Mouse (Mus musculus) lung, embryonic 16.5 days (tissue): ENCODE results near the gene Bclaf3. TPM values are rescaled to one million over a fixed set of nuclear protein-coding genes. Genes with fewer than 3 reads are reported as not detected.
"Not testable (repeated sequence)": the region's sequence is repeated elsewhere in the genome, so short reads cannot be mapped to it uniquely, and the experiment has no call there.

Experiments used
- ATAC-seq: fragments of 200-750 bp; cut with Nextera tagmentation; 2 replicates; pipeline ENCODE4 v1.8.0; 2017; ENCODE audit warnings: low read depth, mild to moderate bottlenecking, moderate library complexity
- H3K27ac ChIP-seq: fragments of 300-500 bp; sonication (generic); 2 replicates; pipeline ENCODE4 v1.5.1; 2014; ENCODE audit warnings: mild to moderate bottlenecking, control low read depth, low read length
- H3K27me3 ChIP-seq: fragments of 300-500 bp; sonication (generic); 2 replicates; pipeline ENCODE4 v1.6.1; 2014; ENCODE audit warnings: low read depth, low read length, mixed read lengths; ENCODE audit not compliant: control insufficient read depth, insufficient read depth
- H3K36me3 ChIP-seq: fragments of 300-500 bp; sonication (generic); 2 replicates; pipeline ENCODE4 v1.6.1; 2014; ENCODE audit warnings: low read length; ENCODE audit not compliant: control insufficient read depth, insufficient read depth
- H3K4me1 ChIP-seq: fragments of 300-500 bp; sonication (generic); replicated peaks from 2 replicates; pipeline ENCODE4 v1.6.1; 2014; ENCODE audit warnings: low read length, mixed read lengths; ENCODE audit not compliant: control insufficient read depth, insufficient read depth
- H3K4me2 ChIP-seq: fragments of 300-500 bp; sonication (generic); 2 replicates; pipeline ENCODE4 v1.6.1; 2014; ENCODE audit warnings: low read depth, low read length, control low read depth
- H3K4me3 ChIP-seq: fragments of 300-500 bp; sonication (generic); 2 replicates; pipeline ENCODE4 v1.5.1; 2014; ENCODE audit warnings: mild to moderate bottlenecking, low read length, control low read depth
- H3K9ac ChIP-seq: fragments of 300-500 bp; sonication (generic); 2 replicates; pipeline ENCODE4 v1.6.1; 2014; ENCODE audit warnings: low read length, control low read depth
- H3K9me3 ChIP-seq: fragments of 300-500 bp; sonication (generic); 2 replicates; pipeline ENCODE4 v1.6.1; 2016; ENCODE audit warnings: low read length; ENCODE audit not compliant: control insufficient read depth
- WGBS: fragments of 180-500 bp; shearing (Covaris S2); extraction: QIAGEN DNeasy Blood & Tissue Kit; methylation state at CpG from one replicate; pipeline ENCODE4 v1.1.7; 2014; 5-methylcytosine and 5-hydroxymethylcytosine counted together
- polyA plus RNA-seq: library from polyadenylated mRNA; unstranded; fragments of >200 nt; fragmentation: Nextera tagmentation; extraction: Ambion mirVana; gene quantifications from 2 replicates; pipeline ENCODE4 v1.2.1, GENCODE M21; 2015

Gene Bclaf3
- polyA plus RNA-seq = 18.9 TPM in 2 replicates

DNA sequence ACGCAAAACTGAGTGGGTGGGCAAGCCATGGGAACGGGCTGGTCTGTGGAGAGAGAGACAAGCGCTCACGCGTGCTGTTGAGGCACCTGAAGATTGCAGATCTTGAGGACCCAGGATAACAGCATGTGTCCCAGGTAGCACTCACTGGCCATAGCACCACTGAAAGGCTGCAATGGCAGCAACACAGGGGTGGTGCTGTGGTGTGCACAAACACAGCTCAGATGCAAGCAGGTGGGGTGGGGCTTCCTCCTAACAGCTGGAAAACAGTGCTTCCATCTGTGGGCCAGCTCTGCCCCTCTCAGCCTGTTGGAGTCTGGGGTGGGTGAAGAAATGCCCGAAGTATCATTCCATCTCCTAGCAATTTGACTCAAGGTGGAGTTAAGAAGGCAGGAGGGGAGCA, at the start of gene Bclaf3:
TSS of gene Bclaf3 (plus strand) at position 301 of the 400 bp plus-strand sequence.
- Histone ChIP-seq H3K4me2 (no peak within 1 kb of the TSS), H3K36me3 (no peaks in the 10 kb centered on the region), H3K9me3 (no peaks in the 10 kb centered on the region), H3K27me3 (no peaks in the 10 kb centered on the region), H3K9ac (no peak within 1 kb of the TSS), H3K27ac (no peak within 1 kb of the TSS), H3K4me1 (no peaks in the 10 kb centered on the region), H3K4me3 (no peak within 1 kb of the TSS)
- ATAC-seq = no peak
- WGBS = 79% methylated on average over 6 of the region's 6 CpGs

DNA sequence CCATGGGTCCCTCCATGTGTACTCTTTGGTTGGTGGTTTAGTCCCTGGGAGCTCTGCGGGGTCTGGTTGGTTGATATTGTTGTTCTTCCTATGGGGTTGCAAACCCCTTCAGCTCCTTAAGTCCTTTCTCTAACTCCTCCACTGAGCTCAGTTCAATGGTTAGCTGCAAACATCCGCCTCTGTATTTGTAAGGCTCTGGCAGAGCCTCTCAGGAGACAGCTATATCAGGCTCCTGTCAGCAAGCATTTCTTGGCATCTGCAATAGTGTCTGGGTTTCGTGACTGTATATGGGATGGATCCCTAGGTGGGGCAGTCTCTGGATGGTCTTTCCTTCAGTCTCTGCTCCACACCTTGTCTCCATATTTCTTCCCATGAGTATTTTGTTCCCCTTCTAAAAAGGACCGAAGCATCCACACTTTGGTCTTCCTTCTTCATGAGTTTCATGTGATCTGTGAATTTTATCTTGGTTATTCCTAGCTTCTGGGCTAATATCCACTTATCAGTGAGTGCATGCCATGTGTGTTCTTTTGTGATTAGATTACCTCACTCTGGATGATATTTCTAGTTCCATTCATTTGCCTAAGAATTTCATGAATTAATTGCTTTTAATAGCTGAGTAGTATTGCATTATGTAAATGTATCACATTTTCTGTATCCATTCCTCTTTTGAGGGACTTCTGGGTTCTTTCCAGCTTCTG, 48.1 kb upstream of the Bclaf3 start:
- not testable (repeated sequence) for H3K9me3 ChIP-seq, H3K4me3 ChIP-seq, H3K27me3 ChIP-seq, H3K27ac ChIP-seq, H3K9ac ChIP-seq, H3K4me2 ChIP-seq, H3K4me1 ChIP-seq, H3K36me3 ChIP-seq, ATAC-seq
- 74% methylated on average over 4 of the region's 4 CpGs for WGBS

DNA sequence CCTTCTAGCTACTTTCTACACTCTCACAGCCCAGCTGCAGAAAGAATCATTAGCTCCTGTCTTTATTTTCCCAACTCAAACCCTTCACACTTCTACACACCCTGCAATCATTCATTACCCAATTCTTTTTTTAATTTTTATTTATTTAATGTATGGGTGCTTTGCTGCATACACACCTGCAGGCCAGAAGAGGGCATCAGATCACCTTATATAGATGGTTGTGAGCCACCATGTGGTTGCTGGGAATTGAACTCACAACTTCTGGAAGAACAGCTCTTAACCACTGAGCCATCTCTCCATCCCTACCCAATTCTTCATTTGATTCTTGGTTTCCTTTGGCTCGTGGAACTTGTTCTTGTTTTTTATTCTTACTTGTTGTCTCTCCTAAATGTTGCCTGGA, 42.2 kb upstream of the Bclaf3 start:
- 73% methylated on average over 1 of the region's 1 CpGs for WGBS
- ATAC-seq = no peak
- Histone ChIP-seq H3K27ac (no peak overlapping the region), H3K27me3 (no peaks in the 10 kb centered on the region), H3K4me2 (no peak overlapping the region), H3K4me1 (no peaks in the 10 kb centered on the region), H3K9me3 (no peaks in the 10 kb centered on the region), H3K36me3 (no peaks in the 10 kb centered on the region), H3K4me3 (no peak overlapping the region), H3K9ac (no peak overlapping the region)

DNA sequence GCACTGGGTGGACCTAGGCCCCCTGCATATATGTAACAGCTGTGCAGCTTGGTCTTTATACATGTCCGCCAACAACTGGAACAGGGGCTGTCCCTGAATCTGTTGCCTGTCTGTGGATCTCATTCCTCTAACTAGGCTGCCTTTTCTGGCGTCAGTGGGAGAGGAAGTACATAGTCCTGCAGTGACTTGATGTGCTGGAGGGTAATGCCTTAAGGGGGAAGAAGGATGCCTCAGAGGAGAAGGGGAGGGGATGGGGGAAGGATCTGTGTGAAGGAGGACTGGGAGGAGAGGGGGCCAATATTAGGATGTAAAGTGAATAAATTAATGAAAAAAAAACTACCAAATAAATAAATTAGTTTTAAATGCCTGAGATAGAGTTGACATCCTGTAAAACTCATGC, 23.3 kb upstream of the Bclaf3 start:
- no peak for ATAC-seq
- Histone ChIP-seq H3K4me1 (no peaks in the 10 kb centered on the region), H3K27me3 (no peaks in the 10 kb centered on the region), H3K4me2 (no peak overlapping the region), H3K9ac (no peak overlapping the region), H3K36me3 (no peaks in the 10 kb centered on the region), H3K4me3 (no peak overlapping the region), H3K9me3 (no peaks in the 10 kb centered on the region), H3K27ac (no peak overlapping the region)
- 39% methylated on average over 2 of the region's 2 CpGs for WGBS

DNA sequence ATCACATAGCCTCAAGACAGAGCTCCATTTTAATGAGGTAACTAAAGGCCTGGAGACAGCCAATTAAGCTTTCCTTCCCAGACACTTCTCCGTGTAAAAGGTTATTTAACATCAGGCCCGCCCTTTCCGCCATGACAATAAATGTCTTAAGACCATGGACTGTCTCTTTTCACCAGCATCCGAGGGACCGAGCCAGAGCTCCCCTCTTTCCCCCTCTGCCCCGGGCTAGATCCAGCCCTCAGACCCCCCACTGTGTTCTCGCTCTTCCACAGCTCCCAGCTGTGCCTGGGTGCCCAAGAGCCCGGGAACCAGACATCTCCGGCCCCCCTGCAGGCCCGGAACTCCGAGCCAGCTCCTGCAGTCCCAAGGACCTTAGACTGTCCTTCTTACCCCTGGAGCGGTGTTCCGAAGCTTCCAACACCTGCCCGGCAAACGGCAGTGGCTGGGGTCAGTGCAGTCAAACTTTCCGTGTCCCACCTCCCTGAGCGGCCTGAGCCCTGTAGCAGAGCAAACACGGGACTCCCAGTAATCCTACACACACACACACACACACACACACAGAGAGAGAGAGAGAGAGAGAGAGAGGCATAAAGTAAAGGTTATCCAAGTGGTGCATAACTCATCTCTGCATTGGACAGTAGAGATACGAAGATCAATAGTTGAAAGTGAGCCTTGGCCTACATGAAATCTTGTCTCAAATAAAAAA, 18.0 kb upstream of the Bclaf3 start:
- no peak for ATAC-seq
- 53% methylated on average over 19 of the region's 19 CpGs for WGBS
- no peaks in the 10 kb centered on the region for H3K27me3 ChIP-seq
- no peaks in the 10 kb centered on the region for H3K9me3 ChIP-seq
- no peak overlapping the region for H3K9ac ChIP-seq
- H3K27ac ChIP-seq = no peak overlapping the region
- H3K4me1 ChIP-seq = no peaks in the 10 kb centered on the region
- no peak overlapping the region for H3K4me2 ChIP-seq
- H3K36me3 ChIP-seq = no peaks in the 10 kb centered on the region
- H3K4me3 ChIP-seq = no peak overlapping the region

DNA sequence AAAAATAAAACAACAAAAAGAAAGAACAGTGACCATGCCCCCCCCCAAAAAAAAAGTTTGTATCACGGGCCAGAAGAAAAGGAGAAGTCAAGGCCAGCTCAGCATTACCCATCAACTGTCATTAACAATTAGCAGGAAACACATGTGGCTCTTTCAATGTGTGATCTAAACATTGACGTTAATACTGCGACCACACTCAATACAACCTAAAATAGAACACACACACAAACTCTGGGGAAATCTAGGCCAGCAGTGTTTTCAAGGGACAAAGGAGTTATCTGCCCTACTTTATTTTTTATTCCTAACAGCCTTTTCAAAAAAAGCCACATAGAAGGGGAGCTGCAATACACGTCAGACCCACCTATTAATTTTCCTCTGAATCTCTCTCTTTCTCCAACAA, 17.4 kb upstream of the Bclaf3 start:
- 55% methylated on average over 4 of the region's 4 CpGs for WGBS
- Histone ChIP-seq H3K9ac (no peak overlapping the region), H3K4me3 (no peak overlapping the region), H3K4me1 (no peaks in the 10 kb centered on the region), H3K27ac (no peak overlapping the region), H3K9me3 (no peaks in the 10 kb centered on the region), H3K36me3 (no peaks in the 10 kb centered on the region), H3K4me2 (no peak overlapping the region), H3K27me3 (no peaks in the 10 kb centered on the region)
- no peak for ATAC-seq

DNA sequence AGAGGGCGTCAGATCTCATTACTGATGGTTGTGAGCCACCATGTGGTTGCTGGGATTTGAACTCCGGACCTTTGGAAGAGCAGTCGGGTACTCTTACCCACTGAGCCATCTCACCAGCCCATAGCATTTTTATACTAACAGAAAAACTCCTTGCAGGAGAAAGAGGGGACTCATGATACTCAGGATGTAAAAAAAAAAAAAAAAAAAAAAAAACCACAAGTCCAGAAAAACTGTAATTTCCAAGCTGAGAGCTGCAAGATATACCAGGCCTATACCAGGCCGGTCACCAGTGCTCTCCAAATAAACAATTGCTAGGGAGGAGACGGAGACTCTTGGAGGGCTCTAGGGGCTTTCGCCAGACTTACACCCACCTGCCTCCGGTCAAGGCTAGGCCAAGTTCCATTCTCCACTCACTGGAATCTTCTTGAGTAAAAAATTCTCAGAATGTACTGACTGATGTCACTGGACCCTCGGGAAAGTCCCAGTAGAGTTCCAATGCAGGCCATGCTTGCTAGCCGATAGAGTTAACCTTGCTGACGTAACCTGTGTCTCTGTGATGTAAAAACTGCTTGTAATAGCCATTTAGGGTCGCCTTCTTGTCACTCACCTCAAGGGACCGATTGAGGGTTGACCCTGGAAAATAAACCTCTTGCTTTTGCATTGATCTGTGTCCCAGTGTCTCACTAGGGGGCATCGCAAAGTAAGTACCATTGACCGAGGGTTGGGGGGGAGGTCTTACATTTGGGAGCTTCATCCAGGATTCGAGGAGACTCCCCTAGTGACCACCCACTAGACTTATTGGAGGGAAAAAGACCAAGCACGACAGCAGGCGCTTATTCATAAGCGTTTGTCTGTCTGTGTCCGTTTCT, 16.4 kb upstream of the Bclaf3 start:
- 75% methylated on average over 19 of the region's 19 CpGs for WGBS

DNA sequence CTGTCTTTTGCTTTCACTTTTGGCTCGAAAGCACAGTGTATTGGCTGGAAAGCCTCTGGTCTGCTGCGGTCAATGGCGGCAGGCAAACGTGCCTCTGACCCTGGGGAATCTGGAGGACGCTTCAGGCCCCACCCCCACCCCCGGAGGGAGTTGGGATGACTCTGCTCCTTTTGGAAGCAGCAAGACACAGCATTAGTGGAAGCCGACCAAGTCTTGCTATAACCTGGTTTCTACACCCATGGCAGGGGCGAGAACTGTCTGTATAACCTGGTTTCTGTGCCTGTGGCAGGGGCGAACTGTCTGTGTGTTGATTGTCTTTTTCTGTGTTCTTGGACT, 15.8 kb upstream of the Bclaf3 start:
- no peak overlapping the region for H3K9ac ChIP-seq
- no peak overlapping the region for H3K4me3 ChIP-seq
- H3K36me3 ChIP-seq = no peaks in the 10 kb centered on the region
- 58% methylated on average over 9 of the region's 9 CpGs for WGBS
- no peaks in the 10 kb centered on the region for H3K27me3 ChIP-seq
- H3K4me2 ChIP-seq = no peak overlapping the region
- ATAC-seq = no peak
- H3K9me3 ChIP-seq = no peaks in the 10 kb centered on the region
- H3K27ac ChIP-seq = no peak overlapping the region
- H3K4me1 ChIP-seq = no peaks in the 10 kb centered on the region

More for the DNA sequence above, 16.4 kb upstream of the Bclaf3 start:
- no peaks in the 10 kb centered on the region for H3K4me1 ChIP-seq
- no peak overlapping the region for H3K9ac ChIP-seq
- no peaks in the 10 kb centered on the region for H3K36me3 ChIP-seq
- no peak overlapping the region for H3K4me3 ChIP-seq
- no peaks in the 10 kb centered on the region for H3K27me3 ChIP-seq
- no peak overlapping the region for H3K27ac ChIP-seq
- ATAC-seq = no peak
- no peaks in the 10 kb centered on the region for H3K9me3 ChIP-seq
- H3K4me2 ChIP-seq = no peak overlapping the region

DNA sequence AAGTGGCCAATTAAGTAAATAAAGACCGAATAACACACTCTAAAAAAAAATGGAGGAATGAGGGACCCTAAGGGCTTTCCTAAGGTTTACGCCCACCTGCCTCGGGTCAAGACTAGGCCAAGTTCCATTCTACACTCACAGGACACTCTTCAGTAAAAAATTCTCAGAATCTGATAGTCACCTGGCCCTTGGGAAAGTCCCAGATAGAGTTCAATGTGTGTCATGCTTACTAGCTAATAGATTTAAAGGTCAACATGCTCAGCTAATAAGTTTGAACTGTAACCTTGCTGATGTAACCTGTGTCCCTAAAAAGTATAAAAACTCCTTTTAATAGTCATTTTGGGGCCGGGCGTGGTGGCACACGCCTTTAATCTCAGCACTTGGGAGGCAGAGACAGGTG, 10.9 kb upstream of the Bclaf3 start:
- no peaks in the 10 kb centered on the region for H3K27me3 ChIP-seq
- no peaks in the 10 kb centered on the region for H3K9me3 ChIP-seq
- H3K4me3 ChIP-seq = no peak overlapping the region
- H3K4me2 ChIP-seq = no peak overlapping the region
- no peak overlapping the region for H3K27ac ChIP-seq
- H3K4me1 ChIP-seq = no peaks in the 10 kb centered on the region
- H3K9ac ChIP-seq = no peak overlapping the region
- H3K36me3 ChIP-seq = no peaks in the 10 kb centered on the region
- WGBS = 83% methylated on average over 6 of the region's 6 CpGs
- ATAC-seq = no peak
